Mouse (Mus musculus): ENCODE data around the gene Tmem202.
A peak's percentile ranks its signal among the peaks of the same experiment; 100 is the strongest.

The Tmem202 gene

DNA sequence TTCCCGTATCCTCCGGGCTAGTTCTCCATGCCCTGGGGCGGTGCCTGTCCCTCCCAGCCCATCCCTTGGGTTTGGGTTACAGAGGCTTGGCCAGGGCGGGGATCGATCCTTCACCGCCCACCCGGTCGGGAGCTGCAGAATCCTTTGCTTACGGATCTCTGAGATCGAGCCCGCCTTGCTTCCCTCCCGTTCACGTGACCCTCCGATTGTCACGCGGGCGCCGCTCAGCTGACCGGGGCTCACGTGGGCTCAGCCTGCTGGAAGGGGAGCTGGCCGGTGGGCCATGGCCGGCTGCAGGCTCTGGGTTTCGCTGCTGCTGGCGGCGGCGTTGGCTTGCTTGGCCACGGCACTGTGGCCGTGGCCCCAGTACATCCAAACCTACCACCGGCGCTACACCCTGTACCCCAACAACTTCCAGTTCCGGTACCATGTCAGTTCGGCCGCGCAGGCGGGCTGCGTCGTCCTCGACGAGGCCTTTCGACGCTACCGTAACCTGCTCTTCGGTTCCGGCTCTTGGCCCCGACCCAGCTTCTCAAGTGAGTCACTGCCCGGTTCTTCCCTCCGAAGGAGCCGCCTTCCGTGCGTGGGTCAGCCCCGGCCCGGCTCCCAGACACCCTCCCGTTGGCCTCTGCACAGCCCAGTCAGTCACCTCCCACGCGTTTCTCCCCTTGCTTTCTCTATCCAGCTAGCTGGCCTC lies at the start of gene Tmem202, which contains the start of gene Hexa:
Gene Tmem202 (minus strand): TSS at position 407 of the 697 bp plus-strand sequence.
Gene Hexa (plus strand): TSS at position 100 of the 697 bp plus-strand sequence.
- DNase-seq (ENCODE audit: low spot score in 2 of 2) = peak; percentile 79 to 88

DNA sequence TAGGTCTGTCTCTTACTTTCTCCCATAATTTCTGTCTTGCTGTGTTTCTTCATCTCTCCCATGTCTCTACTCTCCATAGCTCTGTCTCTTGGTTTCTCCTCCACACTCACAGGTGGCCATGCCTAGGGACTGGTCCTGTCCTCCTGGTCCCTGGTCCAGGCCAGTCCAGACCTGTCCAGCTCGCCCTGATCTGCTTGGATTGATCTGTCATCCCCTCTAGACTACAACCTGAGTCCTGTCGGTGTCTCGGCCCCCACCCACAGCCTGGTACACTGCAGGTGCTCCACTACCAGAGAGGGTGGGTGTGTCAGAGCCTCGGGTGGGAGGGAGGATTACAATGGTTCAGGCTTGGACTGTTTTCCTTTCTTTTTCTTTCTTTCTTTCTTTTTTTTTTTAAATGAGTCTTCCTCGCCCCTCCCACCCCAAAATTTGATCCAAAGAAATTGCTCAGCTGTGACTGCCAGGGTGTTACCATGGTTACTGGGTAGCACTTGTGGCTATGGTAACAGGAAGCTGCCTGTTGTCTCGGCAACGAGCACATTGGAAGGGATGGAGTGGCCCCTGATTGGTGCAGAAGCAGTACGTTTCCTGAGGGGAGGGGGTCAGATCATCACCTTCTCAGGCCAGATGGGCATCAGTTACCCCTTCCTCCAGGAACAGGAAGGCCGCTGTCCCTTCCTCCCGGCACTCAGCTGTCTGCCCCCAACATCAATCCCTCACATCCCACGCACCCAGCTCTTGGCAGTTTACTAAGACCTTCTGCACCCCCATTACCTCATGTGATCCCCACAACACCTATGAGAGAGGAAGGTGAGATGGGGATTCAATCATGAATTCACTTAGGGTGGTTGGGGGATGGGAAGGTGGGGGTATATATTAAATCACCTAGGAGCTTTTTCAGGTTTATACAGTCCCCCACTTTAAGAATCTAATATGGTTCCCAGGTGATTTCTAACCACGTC lies 49.3 kb upstream of the Tmem202 start:
- no peak for DNase-seq (ENCODE audit: low spot score in 2 of 2)

GRCm38 (mm10) chr9:59588252-59588651 lies 48.6 kb upstream of the Tmem202 start:
- no peak for DNase-seq (ENCODE audit: low spot score in 2 of 2)

- peak; percentile 59 to 73 for DNase-seq (ENCODE audit: low spot score in 2 of 2)
Measured at GRCm38 (mm10) chr9:59584871-59585308, 45.2 kb upstream of the Tmem202 start.

- DNase-seq (ENCODE audit: low spot score in 2 of 2) = no peak
Measured at GRCm38 (mm10) chr9:59578505-59578867, 38.8 kb upstream of the Tmem202 start.

GRCm38 (mm10) chr9:59577844-59578504 lies 38.3 kb upstream of the Tmem202 start, which contains the start of gene Celf6:
Gene Celf6, plus strand, starts transcription at chr9:59577917.
- DNase-seq (ENCODE audit: low spot score in 2 of 2) = peak; percentile 87 to 90

DNA sequence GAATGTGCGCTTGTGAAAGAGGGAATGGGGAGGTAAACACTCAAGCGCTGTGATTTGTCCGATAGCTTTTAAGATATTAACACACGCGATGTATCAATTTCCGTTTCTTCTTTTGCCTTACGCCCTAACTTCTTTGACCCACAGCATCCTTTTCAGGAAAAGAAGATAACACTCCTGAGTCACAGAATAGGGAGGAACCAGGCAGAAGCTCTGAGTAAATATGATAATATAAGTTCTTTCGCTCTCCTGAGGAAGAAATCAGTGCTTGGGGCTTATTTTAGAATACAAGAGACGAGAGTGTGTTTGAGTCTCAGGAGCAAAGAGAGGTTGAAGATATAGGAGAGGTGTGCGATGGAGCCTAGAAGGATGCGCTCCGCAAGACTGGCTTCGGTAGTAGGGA lies 37.8 kb upstream of the Tmem202 start:
- no peak for DNase-seq (ENCODE audit: low spot score in 2 of 2)

- DNase-seq (ENCODE audit: low spot score in 2 of 2) = no peak
Measured at GRCm38 (mm10) chr9:59571852-59572251, 32.2 kb upstream of the Tmem202 start.

DNA sequence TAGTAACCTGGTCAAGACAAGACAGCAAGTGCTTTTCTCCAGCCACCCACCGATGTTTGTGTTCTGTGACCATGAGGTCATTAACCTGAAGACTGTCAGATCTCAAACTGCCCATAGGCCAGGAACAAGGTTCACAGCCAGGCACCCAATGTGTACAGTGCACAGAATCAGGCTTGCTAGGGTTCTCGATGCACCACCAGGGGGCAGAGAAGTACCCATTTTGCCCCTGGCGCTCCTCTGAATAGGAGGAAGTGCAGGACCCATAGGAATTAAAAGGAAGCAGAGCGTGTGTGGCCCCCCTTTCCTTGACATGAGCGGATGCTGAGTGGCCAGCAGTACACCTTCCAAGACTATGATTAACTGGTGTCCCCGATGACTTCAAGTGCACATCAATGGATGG lies 27.5 kb upstream of the Tmem202 start:
- DNase-seq (ENCODE audit: low spot score in 2 of 2) = no peak

- peak; percentile 50 to 74 for DNase-seq (ENCODE audit: low spot score in 2 of 2)
Measured at GRCm38 (mm10) chr9:59565600-59565999, 26.0 kb upstream of the Tmem202 start.

- no peak for DNase-seq (ENCODE audit: low spot score in 2 of 2)
Measured at GRCm38 (mm10) chr9:59553719-59554118, 14.1 kb upstream of the Tmem202 start.

- no peak for DNase-seq (ENCODE audit: low spot score in 2 of 2)
Measured at GRCm38 (mm10) chr9:59552610-59553009, 13.0 kb upstream of the Tmem202 start.

DNA sequence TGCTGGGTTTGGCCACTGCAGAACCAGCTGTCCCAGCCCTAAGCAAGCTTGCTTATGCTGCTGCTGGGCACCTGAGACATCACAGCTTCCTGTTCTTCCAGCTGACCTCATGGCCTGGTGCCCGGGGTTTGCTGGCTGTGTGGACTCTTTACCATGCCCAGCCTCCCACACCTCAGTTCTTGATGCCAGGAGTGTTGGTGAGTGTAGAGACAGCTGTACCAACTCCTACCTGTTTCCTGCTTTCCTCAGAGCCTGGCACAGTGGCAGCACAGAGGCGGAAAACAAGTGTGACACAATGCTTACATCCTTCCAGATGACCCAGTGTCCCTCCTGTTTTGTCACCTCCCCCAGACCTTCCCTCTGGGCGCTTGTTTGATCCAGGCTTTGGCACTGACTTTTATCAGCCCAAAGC lies 12.0 kb upstream of the Tmem202 start:
- DNase-seq (ENCODE audit: low spot score in 2 of 2) = no peak

DNA sequence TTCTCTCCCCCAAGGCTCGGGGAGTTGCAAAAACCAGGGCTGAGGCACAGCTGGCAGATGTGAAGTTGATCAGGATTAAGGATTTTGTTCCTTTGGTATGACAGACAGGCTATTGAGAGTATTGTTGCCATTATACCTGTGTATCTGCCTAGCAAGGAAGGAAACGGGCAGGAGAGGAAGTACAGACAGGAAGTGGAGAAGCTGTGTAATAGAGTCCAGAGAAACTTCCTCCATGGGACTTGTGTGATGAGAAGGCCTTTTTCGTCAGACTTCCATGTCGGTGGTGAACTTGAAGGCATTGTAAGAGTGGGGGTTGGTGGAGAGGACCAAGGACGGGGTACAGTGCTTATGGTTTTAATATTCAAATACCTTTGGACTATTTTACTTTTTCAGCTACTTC lies 11.4 kb upstream of the Tmem202 start:
- no peak for DNase-seq (ENCODE audit: low spot score in 2 of 2)

- no peak for DNase-seq (ENCODE audit: low spot score in 2 of 2)
Measured at GRCm38 (mm10) chr9:59550077-59550476, 10.4 kb upstream of the Tmem202 start.

GRCm38 (mm10) chr9:59548961-59549487 lies 9.4 kb upstream of the Tmem202 start:
- DNase-seq (ENCODE audit: low spot score in 2 of 2) = no peak

DNA sequence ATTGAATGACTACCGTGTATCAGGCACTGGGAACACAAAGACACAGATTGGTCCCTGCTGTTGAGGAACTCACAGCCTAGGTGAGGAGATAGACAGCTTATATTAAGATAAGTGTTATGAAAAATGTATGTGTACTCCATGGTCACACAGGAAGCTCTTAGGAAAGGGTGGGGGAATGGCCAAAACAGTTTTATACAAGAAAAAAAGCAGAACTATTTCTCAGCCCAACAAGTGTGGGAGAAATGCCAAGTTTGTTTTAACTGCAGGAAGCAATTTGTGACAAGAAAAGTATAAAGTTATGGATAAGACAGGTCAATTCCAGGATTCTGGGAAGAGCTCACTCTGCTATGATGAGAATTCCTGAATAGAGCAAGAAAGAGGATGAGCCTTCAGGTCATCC lies 8.2 kb upstream of the Tmem202 start:
- no peak for DNase-seq (ENCODE audit: low spot score in 2 of 2)

DNA sequence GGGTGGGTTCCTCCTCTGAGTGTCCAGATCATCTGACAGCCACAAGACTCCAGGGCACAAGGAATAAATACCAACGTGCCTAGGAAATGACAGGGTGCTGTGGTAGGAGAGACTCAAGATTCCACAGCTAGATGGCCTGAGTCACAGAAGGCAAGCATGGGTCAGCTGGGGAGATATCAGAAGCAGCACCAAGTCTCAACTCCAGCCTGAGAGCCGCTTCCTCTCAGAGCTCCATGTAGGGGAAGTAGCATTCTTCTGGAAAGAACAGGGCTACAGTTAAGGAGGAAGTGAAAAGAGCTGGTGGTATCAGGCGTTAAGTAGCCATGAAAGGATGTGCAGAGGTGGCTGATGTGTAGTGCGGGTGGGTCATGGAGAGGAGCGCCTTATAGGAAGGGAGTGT lies 5.1 kb upstream of the Tmem202 start:
- no peak for DNase-seq (ENCODE audit: low spot score in 2 of 2)

GRCm38 (mm10) chr9:59542766-59543324 lies 3.2 kb upstream of the Tmem202 start:
- DNase-seq (ENCODE audit: low spot score in 2 of 2) = no peak

DNA sequence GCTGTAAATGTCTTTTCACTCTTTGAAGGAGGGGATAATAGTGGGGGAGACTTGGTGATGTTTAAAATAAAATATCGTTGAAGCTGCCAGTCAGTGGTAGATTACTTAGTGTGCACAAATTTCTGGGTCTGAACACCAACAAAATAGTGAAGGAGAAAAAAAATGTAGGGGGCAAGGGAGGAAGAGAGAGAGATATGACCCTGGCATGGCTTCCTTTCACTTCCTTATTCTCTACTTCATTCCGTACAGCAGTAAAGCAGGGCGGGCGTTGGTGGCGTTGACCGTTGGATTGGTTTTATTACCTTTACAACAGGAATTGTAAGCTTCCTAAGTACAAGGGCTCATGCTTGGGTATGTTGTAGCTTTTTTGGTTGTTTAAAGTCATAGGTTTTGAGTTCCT lies 2.0 kb upstream of the Tmem202 start:
- DNase-seq (ENCODE audit: low spot score in 2 of 2) = no peak

- no peak for DNase-seq (ENCODE audit: low spot score in 2 of 2)
Measured at GRCm38 (mm10) chr9:59537651-59538050, 2.0 kb downstream of the Tmem202 start.

- no peak for DNase-seq (ENCODE audit: low spot score in 2 of 2)
Measured at GRCm38 (mm10) chr9:59533889-59534288, 5.8 kb downstream of the Tmem202 start.
